Mouse (Mus musculus) hindlimb bud, embryonic 11.5 days (tissue): Measurements from ENCODE around the gene Trim58.

Source experiments
- DNase-seq: peaks from one replicate; pipeline ENCODE4 v3.0.0-alpha.2; 2012; ENCODE audit warnings: low read depth, low spot score; ENCODE audit errors: extremely low spot score

Trim58 gene

DNA sequence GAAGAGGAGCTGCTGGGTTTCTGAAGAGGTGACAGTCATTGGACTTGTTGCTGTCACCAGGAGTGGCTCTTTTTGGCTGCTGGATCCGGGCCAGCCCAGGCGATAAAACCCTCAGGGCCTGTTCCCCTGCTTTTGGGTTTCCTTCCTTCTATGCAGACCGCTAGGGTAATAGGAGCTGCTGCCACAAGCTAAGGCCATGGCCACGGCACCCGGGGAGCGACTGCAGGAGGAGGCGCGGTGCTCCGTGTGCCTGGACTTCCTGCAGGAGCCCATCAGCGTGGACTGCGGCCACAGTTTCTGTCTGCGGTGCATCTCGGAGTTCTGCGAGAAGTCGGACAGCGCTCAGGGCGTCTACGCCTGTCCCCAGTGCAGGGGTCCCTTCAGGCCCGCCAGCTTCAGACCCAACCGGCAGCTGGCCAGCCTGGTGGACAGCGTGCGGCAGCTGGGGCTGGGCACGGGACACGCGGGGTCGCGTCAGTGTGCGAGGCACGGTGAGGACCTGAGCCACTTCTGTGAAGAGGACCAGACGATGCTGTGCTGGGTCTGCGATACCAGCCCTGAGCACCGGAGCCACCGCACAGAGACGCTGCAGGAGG is at the start of gene Trim58:
Gene Trim58 (plus strand): TSS at position 194 of the 596 bp plus-strand sequence.
- no peak for DNase-seq

DNA sequence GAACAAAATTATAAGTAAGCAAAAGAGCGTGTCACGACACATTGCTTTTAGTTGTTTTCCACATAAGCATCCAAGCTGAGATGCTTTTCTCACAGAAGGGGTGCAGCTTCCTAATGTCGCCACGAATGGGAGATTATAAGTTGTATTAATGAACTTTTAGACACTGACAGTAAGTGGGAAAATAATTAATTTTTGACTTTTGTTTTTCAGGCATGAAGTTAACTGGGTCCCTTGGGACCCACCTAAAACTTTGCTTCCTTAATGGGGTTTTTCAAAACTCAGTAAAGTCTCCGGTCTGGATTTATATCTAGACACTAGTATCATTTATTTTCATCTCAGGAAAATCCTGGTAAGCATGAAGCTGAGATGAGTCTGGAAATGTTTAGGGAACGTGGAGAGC is 45.5 kb upstream of the Trim58 start, which contains the start of gene Olfr324:
Gene Olfr324 (plus strand): TSS at position 301 of the 400 bp plus-strand sequence.
- no peak for DNase-seq

DNA sequence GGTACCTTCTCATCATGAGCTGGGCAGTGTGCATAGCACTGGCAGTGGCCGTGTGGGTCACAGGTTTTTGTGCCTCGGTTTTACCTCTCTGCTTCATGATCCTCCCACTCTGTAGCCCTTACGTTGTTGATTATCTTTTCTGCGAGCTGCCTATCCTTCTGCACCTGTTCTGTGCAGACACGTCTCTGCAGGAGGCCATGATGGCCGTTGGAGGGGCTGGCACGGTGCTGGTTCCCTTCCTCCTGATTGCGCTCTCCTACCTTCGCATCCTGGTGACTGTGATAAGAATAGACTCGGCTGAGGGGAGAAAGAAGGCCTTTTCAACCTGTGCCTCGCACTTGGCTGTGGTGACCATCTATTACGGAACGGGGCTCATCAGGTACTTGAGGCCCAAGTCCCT is 42.4 kb upstream of the Trim58 start:
- DNase-seq: no peak

DNA sequence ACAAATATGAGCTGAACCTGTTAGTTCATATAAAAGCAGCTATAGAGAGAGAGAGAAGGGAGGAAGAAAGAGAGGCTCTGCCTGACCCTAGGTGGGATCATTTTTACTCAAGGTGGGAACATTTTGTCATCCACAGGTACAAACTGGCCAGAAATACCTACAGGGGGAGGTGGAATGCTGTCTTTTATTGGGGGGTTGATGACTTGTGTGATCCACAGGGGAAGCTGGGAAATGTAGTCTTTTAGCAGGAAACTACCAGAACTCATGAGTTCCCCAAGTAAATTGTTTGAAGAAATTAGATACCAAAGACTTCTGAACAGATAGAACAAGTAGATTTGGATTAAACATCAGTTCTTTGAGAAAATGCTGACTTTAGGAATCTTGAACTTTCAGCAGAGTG is 38.2 kb upstream of the Trim58 start:
- no peak for DNase-seq

DNA sequence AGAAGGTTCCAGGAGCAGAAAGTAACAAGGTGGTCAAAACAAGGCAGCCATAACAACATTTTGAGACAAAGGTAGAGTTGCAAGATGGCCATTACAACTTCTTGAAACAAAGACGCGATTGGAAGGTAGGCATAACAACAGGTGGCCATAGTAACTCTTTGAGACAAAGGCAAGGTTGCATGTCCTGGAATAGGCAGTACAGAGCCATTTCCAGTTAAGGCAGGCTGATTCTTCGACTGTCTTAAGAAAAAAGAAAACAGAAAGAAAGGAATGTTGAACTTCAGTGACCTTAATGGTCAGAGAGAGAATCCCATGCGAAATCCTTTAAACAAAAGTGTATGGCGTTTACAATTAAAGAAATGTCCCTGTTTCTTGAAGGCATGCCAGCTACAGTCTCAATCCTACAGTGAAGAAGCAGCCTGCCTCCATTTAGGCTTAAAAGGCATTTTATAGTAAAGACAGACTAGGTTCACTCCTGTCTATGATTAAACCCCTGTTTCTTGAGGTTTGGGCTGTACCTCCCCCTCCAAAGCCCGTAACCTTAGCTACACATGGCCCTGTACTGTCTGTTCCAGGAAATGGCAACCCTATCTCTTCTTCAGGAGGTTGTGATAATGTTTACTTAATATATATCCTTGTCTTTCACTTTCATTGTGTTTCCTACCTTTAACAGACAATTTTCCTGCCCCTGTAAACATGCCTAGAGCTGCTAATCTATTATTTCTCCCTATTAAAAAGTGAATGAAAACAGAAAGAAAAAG is 37.3 kb upstream of the Trim58 start:
- no peak for DNase-seq

DNA sequence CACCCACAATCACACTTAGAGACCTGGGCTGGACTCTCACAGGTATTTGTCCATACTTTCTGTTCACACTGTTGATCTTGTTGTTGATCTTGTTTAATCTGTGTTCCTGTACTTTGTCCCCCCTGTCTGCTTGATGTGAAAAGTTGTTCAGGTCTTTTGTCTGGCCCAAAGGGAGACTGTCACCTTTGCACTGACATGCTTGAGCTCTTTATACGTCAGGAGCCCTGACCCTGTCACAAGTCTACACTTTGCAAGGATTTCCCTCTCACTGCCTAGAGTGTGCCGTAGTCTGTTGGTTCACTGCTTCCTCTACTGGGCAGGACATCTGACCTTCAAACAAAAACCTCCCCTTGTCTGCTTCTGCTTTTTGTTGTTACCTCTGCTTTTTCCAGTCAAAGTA is 35.6 kb upstream of the Trim58 start:
- DNase-seq: no peak

DNA sequence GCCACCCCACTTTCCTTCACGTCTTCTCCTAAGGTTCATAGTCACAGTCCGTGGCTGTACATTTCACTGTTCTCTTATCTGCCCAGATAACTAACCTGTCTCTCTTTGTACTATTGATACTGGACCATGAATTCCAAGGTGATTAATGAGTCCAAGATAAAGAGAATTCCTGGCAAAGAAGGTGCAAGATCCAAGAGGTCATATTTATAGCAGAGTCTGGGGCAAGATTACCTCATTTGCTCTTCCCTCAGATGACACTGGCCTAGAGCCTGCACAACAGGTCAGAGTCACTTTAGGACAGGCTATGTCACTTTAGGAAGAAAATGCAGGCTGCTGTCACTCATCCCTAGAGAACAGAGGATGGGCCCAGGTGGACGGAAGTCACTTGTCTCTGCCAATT is 35.0 kb upstream of the Trim58 start:
- no peak for DNase-seq

DNA sequence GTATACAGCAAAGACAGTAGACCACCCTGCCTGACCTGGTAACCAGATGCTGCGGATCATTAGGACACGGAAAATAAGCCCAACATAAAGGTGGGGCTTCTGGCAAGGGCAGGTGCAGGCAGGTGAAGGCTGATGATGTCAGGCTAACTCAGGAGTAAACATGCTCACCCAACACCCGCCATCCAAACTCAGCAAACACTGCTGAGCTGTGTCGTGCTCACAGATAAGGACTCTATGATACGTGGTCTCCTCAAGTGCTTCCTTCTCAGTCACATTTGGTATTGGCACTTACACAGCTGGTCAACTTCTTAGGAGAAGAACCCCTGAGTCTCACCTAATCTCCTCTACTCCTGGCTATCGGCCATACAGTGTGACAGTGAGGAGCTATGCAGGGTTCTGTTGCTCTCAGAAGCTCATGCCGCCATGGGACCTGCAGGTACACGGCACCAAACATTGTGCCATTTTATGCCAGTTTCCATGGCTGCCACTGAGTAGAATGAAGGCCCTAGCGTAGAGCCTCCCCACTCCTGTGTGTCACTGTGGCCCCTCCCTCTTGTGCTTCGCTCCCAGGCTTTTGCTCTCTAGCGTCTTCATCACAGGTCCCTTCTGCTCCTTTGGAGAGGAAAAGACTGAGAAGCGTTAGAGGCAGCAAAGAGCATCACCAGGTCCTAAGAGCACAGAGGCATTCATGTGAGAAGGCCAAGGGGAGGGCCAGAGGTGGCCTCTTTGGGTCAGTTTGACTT is 33.9 kb upstream of the Trim58 start:
- no peak for DNase-seq

DNA sequence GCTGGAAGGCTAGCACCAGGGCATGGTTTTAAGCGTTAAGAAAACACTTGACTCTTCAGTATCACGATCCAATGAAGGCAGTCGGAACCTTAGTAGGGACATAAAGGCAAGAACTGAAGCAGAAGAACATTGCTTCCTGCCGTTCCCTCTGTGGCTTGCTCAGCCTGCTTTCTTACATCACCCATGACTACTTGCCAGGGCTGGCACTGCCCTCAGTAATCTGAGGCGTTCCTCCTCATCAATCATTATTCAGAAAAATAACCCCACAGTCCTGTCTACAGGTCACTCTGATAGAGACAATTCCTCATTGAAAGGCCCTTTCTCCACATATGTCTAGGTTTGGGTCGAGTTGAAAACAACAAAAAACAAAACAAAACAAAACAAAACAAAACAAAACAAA is 33.2 kb upstream of the Trim58 start:
- no peak for DNase-seq

DNA sequence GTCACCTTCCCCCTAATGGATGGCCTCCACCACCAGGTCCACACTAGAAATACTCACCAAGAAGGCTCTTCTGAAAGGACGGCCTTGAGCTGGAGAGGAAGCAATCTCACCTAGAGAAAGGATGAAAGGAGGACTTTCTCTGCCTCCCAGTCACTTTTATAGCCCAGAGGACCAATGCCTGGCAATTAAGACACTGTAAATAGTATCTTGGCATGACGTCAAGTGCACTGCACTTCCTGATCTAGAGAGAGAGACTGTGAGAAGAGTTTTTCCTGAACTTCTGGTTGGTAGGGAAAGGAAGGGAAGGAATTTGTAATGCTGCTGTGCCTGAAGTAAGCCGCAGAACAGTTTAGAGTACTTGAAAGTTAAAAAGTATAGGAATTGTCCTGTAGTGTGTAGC is 26.9 kb upstream of the Trim58 start:
- DNase-seq: no peak

DNA sequence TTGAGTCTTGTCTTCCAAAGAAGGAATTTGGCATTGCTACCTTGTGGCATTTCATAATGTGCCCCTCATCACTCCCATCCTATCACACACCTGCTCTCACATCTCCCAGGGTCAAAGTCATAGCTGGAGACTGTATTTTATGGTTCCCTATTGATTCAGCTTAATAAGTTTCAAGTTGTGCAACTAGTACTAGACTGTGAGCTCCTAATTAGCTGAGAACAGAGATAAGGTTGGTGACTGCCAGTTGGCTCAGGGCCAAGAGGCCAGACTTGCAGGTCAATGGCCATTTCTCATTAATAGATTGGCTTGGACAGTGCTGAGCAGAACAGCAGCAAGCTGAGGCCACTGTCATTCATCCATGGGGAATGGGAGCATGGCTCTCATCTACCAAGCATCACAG is 25.7 kb upstream of the Trim58 start:
- DNase-seq: no peak

DNA sequence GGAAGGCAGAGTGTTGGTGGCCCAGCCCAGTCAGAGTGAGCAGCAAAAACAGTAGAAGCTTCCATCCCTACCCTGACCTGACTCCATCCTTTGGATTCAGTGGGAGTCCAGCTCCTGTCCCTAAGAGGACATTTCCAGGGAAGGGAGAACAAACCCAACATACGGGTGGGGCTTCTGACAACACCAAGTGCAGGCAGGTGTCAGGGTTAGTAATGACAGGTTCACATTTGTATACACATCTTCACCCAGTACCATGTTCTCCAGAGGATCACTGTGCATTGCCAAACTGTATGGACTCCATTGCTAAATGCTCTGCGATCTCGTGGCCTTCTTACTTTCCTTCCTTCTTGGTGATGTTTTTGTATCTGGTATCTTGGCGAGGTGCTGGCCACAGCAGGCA is 24.3 kb upstream of the Trim58 start, which contains the start of gene 2210407C18Rik:
Gene 2210407C18Rik (minus strand): TSS at position 101 of the 400 bp plus-strand sequence.
- DNase-seq: no peak

DNA sequence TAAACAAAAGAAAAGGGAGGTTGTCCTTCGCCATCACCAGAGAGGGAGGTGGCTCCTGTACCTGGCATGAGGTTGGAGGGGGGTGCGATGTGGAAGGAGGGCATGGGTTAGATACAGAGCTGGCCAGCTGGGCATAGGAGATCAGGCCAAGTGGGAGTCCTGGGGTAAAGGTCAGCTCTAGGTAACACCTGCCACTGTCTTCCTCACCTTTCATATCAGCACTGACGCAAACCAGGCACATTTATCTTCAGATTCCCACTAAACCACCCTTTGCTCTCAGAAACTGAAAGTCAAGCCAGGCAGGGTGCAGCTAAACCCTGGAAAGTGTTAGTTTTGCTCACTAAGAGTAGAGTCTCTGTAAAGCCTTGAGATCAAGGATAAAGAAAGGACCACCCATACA is 21.9 kb upstream of the Trim58 start:
- DNase-seq: no peak

DNA sequence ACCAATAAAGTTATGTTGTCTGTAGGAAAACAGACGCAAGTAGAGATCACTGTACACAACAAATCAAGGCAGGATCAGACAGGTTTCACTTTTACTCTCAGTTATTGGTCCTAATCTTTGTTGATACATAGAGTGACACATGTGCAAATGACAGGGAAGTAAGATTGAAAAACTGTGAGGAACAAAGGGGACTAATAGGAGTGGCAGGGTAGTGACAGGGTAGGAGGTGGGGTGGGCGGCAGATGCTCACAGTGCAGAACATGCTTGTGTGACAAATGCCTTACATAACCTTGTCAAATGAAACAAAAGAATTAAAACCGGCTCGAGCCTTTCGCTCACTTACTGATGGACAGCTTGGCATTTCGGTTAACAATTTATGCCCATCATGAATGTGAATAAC is 21.5 kb upstream of the Trim58 start:
- DNase-seq: no peak

DNA sequence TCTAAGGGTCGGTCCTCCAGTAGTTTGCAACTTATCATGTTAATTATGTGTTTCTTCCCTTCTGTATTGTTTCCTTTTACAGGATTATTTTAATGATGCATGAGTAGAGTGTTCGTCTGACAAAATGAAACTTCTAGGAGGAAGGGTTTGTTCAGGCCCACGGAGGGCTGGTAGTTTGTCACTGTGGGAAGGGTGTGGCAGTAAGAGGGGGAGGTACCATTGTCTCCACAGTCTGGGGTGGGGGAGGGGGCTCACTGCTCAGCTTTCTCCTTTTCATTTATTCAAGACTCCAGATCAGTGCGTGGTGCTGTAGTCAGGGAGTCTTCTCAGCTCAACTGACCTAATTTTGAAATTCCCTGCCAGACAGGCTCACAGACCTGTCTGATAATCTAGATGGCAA is 14.1 kb upstream of the Trim58 start:
- DNase-seq: no peak

DNA sequence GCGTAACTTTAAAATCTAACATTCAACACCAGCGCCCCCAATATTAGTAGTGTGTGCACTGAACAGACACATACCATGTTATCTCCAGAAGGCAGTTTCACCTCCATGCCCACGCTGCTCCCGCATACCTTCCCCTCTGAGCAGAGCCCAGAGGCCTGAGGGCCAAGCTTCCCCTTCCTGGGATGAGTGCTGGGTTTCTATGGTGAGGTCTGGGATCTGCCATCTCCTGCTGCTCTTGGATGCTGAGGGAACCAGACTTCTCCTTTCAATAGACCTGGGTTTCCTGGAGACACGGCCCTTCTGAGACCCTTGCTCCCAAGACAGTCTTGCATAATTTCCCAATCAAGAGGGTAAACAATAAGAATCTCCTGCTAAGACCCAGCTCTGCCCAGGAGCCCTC is 9.9 kb upstream of the Trim58 start, which contains the start of gene Olfr323:
Gene Olfr323 (minus strand): TSS at position 101 of the 400 bp plus-strand sequence.
- DNase-seq: no peak

DNA sequence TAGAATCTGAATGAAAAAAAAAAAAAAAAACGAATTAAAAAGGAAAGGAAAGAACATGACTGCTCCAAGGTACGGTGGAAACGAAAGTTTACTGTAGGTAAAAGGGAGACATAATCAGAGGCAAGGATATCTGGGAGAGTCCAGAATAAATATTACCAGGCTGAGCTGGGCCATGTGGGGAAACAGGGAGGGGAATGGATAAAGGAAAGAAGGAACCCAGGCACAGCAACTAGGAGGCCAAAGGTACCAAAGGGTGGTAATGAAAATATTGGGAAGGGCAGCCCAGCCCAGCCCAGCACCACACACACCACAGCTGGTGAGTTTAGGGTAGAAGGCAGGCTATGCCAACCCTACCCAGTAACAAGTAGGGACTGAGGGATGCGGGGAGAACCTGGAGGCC is 5.4 kb upstream of the Trim58 start:
- DNase-seq: no peak

DNA sequence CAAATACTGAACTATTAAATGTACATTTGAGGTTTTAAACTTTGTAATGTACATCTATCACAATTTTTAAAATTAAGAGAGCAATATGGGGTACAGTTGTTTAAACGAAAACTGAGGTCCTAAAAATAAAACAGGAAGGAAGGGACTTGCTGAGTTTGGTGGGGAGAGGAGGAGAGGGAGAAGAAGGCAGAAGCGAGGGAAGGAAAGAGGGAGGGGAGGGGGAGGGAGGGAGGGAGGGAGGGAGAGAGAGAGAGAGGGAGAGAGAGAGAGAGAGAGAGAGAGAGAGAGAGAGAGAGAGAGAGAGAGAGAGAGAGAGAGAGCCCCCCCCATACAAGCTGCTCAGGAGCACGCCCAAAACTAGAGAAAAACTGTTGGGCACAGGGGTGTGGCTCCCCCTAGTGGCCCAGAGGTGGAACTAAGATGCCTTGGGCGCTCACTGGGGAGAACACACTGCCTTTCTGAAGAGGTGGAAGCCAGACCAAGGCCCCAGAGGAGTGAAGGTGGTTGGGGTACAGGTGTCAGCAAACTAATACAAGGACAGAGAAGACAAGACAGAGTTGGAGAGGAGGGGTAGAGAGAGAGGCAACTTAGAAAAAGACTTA is 3.8 kb upstream of the Trim58 start:
- no peak for DNase-seq

DNA sequence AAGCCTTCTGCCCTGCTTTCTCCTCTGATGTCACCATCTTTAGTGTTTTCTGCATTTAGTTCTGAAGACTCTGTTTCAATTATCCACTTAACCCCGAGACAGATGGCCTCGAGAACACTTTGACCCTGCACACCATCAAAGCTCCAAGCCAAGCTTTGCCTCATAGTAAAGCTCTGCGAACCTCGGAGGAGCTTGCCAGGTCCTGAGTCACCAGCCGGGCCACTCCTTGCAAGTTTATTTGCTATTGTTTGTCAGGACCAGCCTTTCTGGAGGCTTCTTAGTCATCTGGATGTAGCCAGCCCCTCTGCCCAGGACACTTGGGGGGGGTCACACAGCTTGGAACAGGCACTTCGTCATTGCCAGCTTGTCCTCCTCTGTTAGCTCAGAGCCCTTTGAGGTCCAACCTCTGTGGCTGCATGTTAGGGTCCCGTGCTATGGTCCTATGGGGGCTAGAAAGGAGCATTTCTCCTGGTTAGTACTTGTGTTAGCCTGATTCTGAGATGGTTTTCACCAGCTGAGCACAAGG is 2.0 kb upstream of the Trim58 start:
- no peak for DNase-seq

DNA sequence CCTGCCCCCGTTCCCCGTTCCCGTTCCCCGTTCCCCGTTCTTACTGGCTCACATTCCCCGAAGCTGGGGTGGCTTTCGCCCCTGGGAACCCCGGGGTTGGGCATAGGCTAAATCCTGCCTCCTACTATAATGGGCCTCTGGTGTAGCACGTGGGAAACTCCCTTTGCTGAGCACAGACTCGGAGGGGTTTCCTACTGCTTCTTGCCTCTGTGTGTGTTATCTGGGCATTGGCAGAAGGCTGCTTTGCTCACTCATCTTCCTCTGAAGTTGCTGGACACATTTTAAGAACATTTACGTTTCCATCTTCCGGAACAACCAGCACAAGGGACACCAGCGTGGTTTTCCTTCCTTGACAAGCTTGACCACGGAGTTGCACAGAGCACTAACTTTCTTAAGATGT is 792 bp downstream of the Trim58 start:
- no peak for DNase-seq

DNA sequence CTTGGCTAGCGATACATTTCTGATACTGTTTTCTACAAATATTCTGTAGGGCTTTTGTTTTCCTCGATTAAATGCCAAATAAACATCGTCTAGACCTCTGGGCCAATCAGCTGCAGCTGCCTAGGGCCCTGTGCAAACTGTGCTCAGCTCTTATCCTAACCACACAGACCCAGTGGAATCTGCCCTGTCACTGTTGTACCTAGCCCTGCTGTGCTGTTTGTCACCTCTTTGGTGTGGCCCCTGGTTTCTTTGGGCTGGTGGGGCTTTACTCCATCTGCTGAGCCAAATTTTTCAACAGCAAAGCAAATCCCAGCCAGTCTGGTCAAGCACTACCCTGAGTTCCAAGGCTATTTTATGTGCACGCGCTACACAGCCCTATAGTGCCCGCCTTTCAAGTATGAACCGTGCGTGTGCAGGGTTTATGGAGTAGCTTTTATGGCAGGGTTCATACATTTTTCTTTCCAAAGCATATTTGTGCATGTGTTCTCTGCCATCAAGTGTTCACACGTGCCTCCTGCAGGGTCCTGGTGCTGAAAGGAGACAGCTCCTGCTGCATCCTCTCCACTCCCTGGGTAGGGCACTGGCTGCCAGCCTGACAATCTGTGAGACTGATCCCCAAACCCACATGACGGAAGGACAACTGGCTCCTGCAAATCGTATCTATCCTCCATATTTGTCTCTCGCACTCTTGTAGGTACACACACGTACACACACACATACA is 1.5 kb downstream of the Trim58 start:
- no peak for DNase-seq
